Mouse (Mus musculus) v-Abl transformed pro-B cells (cell line): ENCODE data around the gene Thap8.

ENCODE experiments used
- in situ Hi-C, 2 experiments: fragments of 400-800 bp; cut with MboI; formaldehyde crosslinking; loops; one replicate each; pipeline ENCODE4 v1.15.1; 2025; ENCODE audit not compliant: unreplicated experiment in 2 of 2

Thap8 gene

DNA sequence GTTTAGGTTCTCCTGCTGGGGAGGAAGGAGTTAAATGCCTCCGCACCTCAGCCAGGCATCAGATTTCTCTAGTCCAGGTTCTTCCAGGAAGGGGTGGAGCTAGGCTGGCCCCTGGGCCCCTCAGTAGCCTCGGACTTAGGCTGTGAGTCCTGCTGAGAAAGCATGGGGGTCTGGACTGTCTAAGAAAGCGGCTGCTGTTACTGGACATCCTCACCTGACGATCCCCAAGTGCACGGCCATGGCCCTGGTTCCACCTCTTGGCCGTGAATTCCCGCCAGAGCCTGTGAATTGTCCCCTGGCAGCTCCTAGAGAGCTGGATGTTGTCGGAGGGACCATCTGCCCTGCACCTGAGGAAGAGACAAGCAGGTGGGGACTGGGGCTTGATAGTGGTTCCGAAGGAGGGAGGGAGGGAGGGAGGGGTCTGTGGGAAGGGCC is 34.8 kb downstream of the Thap8 start, which contains the start of gene Syne4:
TSS of gene Syne4 (plus strand) at position 87 of the 435 bp plus-strand sequence.
- in situ Hi-C loops, result no loop called here

DNA sequence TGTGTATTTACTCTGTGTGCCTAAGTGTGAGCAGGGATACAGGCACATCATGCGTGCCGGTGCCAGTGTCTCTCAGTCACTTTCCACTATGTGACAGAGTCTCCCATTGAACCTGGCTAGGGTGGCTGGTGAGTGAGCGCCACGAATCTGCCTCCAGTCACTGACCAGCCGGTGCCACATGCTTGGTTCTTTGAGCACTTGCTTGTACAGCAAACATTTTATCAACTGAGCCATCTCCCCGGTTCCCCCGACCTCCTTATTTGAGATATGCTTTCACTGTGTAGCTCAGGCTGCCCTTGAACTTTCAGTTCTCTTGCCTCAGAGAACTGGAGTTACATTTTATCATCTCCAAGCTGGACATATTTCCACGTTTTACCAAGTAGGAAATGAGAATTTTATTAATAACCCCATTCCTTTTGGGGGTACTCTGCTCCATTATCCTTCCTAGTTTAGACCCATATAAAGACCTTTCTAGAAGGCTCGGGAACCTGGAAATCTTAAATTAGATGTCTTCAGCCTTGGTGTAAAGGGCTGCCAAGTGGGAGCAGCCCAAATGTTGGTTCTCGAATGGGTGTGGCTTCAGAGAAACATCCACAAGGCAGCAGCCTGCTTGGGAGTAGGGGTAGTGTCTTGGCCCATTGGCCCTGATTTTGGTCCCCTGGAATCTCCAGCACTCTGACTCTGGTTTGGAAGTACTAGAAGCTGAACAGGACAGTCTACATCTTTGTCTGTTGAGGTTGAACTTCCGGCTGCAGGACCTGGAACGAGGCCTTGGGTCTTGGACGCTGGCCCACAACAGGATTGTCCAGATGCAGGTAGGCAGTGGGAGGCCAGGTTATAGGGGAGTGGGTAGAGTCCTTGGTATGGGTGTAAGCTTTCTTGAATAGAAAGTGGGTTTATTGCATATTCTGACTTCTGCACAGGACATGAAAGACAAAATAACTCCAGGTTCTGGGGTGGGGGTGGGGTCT is 36.0 kb downstream of the Thap8 start:
- in situ Hi-C loops, result no loop called here

DNA sequence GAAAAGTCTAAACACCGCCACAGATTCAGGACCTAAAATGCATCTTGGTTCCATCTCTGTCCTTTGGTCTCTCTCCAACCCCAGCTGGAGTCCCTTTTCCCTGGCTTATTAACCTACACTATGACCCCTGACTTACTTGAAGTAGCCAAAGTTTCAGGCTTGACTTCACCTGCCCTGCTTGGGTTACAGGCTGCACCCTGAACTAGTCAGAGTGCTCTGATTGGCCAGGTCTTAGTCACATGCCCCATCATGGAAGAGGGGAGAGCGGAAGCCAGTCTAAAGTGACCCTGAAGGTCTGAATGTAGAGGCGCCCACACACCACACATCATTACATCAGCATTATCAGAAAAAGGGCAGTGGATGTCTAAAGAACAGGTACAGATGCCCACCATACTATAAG is 38.2 kb downstream of the Thap8 start:
- in situ Hi-C loops, result no loop called here

DNA sequence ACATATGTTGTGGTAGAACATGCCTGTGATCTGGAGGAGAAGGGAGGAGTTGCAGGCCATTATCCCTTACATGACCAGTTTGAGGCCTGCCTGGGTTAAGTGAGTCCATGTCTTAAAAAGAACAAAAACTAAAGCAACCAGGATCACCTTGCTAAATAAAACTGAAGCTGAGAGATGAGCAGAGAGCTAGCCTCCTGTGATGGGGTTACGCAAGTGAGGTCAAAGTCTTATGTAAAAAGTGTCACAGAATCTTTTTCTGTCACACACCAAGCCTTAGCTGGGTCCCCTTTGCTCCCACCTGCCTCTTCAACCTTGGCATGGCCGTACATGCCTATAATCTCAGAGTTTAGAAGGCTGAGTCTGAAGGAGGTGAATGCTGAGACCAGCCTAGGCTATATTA is 41.1 kb downstream of the Thap8 start:
- in situ Hi-C loops, result no loop called here

DNA sequence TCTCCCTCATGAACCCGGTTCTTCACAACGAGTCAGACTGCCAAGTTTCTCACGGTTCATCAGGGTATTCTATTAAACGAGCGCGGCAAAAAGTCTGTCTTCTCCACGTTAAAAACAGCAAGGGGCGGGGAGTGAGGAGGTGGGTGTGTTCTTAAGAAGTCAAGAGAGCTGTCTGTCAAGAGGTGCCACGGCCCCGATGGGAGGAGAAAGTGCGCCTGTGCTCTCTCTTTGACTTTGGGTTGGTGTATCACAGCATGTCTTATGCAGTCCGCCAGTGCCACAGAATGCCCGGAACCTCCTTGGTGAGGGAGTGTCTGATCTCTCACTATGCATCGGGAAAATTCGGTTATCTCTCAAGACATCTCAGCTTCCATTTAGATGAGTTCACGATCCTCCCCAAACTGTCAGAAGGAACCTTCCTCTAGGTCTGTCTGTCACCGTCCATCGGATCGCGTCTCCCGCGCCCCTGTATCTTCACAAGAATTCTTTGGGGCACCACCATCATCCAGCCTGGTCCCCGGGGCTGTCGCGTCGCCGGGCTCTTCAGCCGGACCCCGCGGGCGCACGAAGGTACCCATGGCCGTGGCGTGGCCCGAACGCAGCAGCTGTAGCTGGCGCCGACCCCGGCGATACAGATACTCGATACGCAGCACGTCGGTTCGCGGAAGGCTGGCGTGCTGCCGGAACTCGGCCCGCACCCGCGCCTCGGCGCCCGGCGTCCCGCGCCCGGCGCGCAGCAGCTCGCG is 41.8 kb downstream of the Thap8 start, which contains the start of gene E130208F15Rik:
TSS of gene E130208F15Rik (plus strand) at position 202 of the 746 bp plus-strand sequence.
- in situ Hi-C loops, result no loop called here

DNA sequence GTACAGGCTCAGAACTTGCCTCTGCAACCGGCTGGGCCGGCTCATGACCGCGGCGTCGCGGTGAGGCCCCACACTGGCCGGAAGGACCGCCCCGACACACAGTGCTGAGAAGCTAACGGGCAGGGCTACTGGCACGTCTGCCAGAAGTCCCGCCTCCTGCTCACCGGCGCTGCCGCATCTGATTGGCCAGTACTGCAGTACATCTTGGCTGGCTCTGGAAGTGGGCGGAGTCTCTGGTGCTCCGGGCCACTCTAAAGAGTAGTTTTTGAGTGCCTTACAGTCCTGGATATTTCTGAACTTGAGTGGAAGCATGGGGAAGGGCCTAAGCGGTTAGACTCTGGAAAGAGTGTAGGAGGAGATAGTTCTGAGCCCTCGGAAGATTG is 42.4 kb downstream of the Thap8 start:
- in situ Hi-C loops, result no loop called here

DNA sequence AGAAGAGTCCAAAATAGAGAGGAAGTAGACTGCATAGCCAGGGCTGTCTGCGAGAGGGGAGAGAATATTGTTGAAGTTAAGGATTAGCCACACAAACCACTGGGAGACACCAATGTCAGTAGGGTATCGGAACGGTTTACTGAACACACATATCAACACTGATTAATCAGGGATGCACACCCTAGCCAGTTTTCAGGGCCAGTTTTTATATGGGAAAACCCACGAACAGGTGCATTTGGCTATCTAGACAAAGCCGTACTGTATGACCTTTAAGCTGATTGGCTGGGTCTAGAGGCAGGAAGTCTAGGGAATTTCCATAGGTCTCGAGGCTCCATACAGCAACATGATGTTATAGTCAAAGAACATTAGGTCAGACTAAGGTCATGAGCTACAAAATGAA is 43.0 kb downstream of the Thap8 start:
- in situ Hi-C loops, result no loop called here

DNA sequence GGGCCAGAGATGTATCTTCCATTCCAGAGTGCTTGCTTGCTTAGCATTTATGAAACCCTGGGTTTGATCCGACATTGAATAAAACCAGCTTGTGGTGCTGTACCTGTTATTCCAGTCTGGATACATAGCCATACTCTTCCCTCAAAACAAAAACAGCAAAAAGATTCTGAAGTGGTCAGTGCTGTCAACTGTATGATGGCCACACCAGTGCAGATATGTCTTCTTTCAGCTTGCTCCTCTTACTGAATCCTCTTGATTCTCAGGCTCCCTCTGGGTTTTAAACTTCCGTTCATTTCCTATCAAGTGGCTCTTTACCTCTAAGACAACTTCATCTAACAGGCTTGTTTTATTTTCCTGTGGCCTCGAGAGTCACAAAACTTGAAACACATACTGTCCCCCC is 43.9 kb downstream of the Thap8 start, which contains the start of gene Sdhaf1:
TSS of gene Sdhaf1 (minus strand) at position 101 of the 400 bp plus-strand sequence.
- in situ Hi-C loops, result no loop called here

DNA sequence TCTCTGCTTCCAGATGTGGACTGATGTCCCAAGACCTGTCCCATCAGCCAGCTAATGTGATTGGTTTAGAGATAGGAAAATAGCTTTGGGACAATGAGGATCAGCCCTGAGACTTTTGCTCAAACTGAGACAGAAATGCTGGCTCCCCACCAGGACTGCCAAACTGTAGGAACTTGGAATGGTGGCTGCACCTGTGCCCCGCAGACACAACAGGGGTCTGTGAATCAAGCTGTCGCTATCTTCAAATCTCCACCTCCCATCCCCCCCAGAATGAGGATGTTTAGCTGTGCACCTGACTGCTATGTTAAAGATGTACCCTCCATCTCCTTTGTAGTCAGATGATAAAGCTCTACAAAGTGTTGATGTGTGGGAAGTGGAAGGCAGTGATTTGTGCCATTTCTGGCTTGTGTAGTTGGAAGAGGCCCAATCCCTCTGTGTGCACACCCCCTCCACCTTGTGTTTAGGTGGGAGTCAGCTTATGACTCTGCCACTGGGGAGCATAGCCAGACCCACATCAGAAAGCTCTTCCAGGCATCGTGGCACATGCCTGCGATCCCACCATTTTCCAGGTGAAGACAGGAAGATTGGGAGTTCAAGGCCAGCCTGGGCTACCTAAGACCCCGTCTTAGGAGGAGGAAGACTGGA is 44.5 kb downstream of the Thap8 start:
- in situ Hi-C loops, result no loop called here

DNA sequence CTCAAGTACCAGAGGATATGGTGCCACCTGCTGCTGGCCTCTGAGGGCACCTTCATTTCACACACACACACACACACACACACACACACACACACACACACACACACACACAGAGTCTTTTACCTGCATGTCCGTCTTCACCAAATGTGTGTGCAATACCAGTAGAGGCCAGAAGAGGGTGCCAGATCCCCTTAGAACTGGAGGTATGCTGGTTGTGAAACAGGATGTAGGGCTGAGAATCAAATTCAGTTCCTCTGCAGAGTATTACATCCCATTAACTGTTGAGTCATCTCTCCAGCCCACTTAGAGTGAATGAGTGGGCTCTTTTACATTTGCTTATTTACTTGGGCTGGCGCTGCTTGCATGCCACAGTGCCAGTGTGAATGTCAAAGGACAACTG is 45.5 kb downstream of the Thap8 start:
- in situ Hi-C loops, result loop anchor here in 1 of 2 experiments (25.0 kb wide), 1 partner anchor 287 kb away; the partner anchor contains the start of gene Upk1a

DNA sequence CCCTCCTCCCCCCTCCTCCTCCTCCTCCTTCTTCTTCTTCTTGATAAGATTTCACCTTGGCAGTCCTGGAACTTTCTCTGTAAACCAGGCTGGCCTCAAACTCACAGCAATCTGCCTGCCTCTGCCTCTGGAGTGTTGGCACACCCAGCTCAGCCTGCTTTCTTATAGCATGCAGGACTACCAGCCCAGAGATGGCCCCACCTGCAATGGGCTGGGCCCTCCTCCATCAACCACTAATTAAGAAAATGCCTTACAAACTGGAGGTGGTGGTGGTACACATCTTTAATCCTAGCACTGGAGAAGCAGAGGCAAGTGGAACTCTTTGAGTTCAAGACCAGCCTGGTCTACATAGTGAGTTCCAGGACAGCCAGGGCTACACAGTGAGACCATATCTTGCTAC is 46.5 kb downstream of the Thap8 start:
- in situ Hi-C loops, result loop anchor here in 1 of 2 experiments (25.0 kb wide), 1 partner anchor 286 kb away; the partner anchor contains the start of gene Upk1a

DNA sequence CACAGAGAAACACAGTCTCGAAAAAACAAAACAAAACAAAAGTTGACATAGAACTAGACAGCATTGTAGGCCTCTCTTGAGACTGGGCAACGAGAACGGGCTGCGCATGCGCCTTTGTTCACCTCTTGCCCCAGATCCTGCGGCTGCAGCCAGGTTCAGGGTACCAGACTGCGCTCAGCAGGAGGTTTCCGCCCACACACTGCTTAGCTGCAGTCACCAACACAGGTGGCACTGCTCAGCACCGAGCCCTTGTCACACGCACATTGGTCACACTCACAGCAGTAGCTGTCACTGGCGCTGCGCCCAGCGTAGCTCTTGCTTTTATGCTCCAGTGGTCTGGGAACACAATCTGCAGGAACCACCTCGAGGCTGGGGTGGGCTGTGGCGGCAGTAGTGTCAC is 47.2 kb downstream of the Thap8 start:
- in situ Hi-C loops, result loop anchor here in 1 of 2 experiments (25.0 kb wide), 1 partner anchor 285 kb away; the partner anchor contains the start of gene Upk1a

DNA sequence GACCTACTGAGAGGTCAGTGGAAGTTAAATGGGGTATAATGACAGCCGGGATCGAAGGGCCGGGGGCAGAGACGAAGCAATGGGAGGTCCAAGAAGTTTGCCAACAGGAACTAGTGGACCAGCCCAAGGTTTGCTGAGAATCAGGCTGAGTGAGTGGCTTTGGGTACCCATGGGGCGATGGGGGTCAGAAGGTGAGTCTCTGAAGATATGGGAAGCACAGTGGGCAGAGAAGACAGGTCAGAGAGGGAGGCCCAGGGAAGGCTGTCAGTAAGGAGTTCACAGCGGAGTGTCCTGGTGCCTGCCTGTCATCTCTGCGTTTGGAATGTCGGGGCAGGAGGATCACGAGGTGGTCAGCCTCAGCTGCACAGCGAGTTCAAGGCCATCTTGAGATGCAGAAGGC is 48.5 kb downstream of the Thap8 start:
- in situ Hi-C loops, result loop anchor here in 1 of 2 experiments (25.0 kb wide), 1 partner anchor 284 kb away; the partner anchor contains the start of gene Upk1a

DNA sequence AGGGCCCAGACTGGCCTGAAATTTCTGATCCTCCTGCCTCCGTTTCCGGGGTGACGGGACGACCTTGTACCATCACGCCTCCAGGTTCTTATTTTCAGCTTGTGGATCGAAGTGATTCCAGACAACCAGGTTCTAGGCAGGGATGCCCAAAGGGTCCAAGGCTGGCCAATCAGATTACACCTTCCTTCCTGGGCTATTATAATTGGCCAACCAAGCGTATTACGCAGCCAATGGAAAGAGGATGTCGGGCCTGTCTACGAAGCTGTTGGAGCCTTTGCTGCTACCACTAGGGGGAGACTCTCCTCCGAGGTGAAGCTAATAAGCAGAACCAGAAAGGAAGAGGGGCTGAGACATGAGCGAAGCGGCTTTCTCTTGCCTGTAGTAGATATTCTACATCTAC is 52.0 kb downstream of the Thap8 start:
- in situ Hi-C loops, result loop anchor here in 1 of 2 experiments (25.0 kb wide), 1 partner anchor 280 kb away; the partner anchor contains the start of gene Upk1a

DNA sequence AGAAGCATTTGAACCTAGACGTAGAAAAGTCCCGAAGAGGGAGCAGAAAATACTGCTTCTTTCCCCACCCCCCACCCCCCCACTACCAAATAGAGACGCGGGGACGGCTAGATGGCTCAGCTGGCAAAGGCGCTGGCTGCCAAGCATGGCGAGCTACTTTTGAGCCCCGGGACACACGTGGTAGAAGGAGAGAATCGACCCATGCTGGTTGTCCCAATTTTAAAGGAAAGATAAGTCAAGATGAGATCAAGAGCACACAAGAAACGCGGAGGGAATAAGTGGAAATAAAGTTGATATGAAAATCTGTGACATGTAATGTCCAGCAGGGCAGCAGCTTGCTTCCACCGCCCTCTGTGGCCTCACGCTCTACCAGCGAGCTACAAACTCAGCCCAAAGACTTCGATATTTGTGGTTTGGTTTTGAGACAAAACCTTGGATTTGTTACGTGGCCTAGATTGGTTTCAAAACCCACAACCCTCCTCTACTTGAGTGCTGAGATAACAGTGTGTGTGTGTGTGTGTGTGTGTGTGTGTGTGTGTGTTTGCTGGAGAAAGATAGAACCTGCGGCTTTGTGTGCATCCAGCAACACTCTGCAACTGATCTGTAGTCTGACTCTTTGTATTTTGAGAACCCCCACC is 52.8 kb downstream of the Thap8 start:
- in situ Hi-C loops, result loop anchor here in 1 of 2 experiments (25.0 kb wide), 1 partner anchor 280 kb away; the partner anchor contains the start of gene Upk1a

DNA sequence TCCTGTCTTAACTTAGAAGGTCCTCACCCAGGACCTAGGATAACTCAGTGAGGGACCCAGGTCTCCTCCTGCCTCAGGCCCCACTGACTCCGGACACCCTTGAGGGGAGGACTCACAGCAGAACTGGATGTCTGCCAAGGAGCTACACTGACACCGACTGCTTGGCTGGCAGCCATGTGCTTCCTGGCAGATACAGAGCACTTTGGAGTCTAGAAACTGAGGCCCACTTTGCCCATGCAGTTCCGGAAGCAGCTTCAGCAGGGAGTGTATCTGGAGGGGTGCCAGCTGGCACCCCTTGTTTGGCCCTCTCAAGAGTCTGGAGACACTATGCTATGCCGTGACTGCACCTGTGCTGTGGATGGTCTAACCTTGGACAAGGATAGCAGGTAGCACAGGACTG is 53.5 kb downstream of the Thap8 start:
- in situ Hi-C loops, result loop anchor here in 1 of 2 experiments (25.0 kb wide), 1 partner anchor 279 kb away; the partner anchor contains the start of gene Upk1a

DNA sequence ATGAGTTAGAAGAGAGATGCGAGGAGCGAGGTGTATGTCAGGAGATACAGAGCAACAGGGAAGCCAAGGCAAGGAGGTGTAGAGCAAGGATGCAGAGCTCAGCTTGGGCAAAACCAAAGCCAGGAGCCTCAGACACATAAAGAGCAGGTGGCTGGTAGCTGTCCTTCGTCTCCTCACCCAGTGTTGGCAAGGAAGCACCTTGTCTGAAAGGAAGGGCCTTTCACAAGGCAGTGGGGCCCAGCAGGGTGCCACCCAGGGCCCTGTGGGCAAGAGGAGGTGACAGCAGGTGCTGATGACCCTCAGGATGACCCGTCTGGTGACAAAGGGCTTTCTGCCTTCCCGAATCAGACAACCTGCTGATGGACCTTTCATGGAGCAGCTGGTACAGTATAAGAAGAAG is 54.7 kb downstream of the Thap8 start:
- in situ Hi-C loops, result loop anchor here in 1 of 2 experiments (25.0 kb wide), 1 partner anchor 278 kb away; the partner anchor contains the start of gene Upk1a

DNA sequence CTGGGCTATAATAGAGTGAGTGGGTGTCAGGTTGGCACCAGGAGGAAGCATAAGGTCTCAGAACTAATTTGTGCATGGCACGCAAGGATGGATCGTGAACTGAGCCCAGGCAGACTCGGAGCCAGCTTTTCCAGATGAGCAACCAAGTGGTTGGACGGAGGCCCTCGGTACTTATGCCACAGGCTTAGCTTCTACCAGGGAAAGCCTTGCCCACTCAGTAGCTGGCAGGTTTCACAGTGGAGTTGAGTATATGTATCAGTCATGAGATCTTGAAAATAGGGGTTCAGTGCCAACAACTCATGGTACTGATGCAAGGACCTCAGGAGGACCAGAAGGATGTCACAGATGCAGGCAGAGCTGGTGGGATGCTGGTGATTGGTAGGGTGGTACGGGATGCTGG is 55.8 kb downstream of the Thap8 start:
- in situ Hi-C loops, result loop anchor here in 1 of 2 experiments (5.0 to 25.0 kb wide), 2 partner anchors 47 to 277 kb away; partner anchors contain the start of gene Upk1a

DNA sequence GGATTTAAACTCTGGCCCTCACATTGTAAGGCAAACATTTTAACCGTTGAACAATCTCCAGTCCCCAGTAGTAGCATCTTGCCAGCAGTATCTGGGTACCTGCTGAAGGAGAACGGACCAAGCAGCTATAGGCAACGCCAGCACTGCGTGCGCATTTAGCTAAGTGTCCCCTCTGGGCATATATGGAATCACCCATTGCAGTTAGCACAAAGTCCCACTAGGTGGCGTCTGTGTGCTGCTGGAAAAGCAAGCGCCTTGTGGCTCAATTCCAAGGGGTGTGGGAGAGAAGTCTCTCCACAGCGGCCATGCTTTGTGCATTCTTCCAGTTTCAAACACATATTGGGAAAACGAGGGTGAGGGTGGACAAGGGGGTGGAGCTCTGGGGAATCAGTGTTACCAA is 56.5 kb downstream of the Thap8 start:
- in situ Hi-C loops, result loop anchor here in 1 of 2 experiments (5.0 to 25.0 kb wide), 2 partner anchors 46 to 276 kb away; partner anchors contain the start of gene Upk1a
